Mouse (Mus musculus) hematopoietic multipotent progenitor cell, adult 10-12 weeks (in vitro differentiated cells): Measurements from ENCODE around the gene Lrrc56. TPM values are rescaled to one million over a fixed set of nuclear protein-coding genes. Genes with fewer than 3 reads are reported as not detected.

Experiments
- polyA plus RNA-seq: library from polyadenylated mRNA; stranded (reverse); fragments of >175 nt; gene quantifications from 2 replicates; pipeline ENCODE4 v1.2.3, GENCODE M21; 2012; ENCODE audit warnings: low replicate concordance

Gene Lrrc56
- polyA plus RNA-seq: 13.6 and 20.7 TPM in 2 replicates

GRCm38 (mm10) chr7:141193948-141194347 lies at the start of gene Lrrc56, which contains the start of gene Hras:
Gene Lrrc56, plus strand, starts transcription at chr7:141194157.
Gene Hras, minus strand, starts transcription at chr7:141194005.

GRCm38 (mm10) chr7:141172116-141173006 lies 21.6 kb upstream of the Lrrc56 start, which contains the start of gene Rnh1:
Gene Rnh1, minus strand, starts transcription at chr7:141172857.

GRCm38 (mm10) chr7:141213605-141214235 lies 19.8 kb downstream of the Lrrc56 start, which contains the start of gene Lmntd2:
Gene Lmntd2, minus strand, starts transcription at chr7:141214080.

GRCm38 (mm10) chr7:141215101-141215879 lies 21.3 kb downstream of the Lrrc56 start, which contains the start of gene Rassf7:
Gene Rassf7, plus strand, starts transcription at chr7:141215860.

GRCm38 (mm10) chr7:141228279-141229067 lies 34.5 kb downstream of the Lrrc56 start, which contains the start of gene Phrf1:
Gene Phrf1, plus strand, starts transcription at chr7:141228784.

Other genes starting within 250 kb of the Lrrc56 start
- not detected in 2 replicates for gene Ifitm5, start 243.9 kb upstream of the Lrrc56 start, polyA plus RNA-seq
- not detected in 2 replicates for gene Gm45717, start 238.2 kb upstream of the Lrrc56 start, polyA plus RNA-seq
- 17.6 and 125 TPM in 2 replicates for gene Ifitm2, start 238.2 kb upstream of the Lrrc56 start, polyA plus RNA-seq
- 8.5 TPM in 2 replicates for gene Ifitm1, start 226.9 kb upstream of the Lrrc56 start, polyA plus RNA-seq
- 25.7 and 51.0 TPM in 2 replicates for gene Ifitm3, start 183.4 kb upstream of the Lrrc56 start, polyA plus RNA-seq
- gene Ifitm6, start 176.2 kb upstream of the Lrrc56 start, polyA plus RNA-seq: 4.0 and 4.9 TPM in 2 replicates
- gene Gm17387, start 165.0 kb upstream of the Lrrc56 start, polyA plus RNA-seq: not detected in 2 replicates
- gene B4galnt4, start 133.1 kb upstream of the Lrrc56 start, polyA plus RNA-seq: 3.7 and 11.5 TPM in 2 replicates
- gene Pkp3, start 115.9 kb upstream of the Lrrc56 start, polyA plus RNA-seq: 30.0 and 50.9 TPM in 2 replicates
- gene Sigirr, start 93.6 kb upstream of the Lrrc56 start, polyA plus RNA-seq: 44.4 and 49.0 TPM in 2 replicates
- not detected in 2 replicates for gene Ano9, start 76.4 kb upstream of the Lrrc56 start, polyA plus RNA-seq
- 25.5 and 46.6 TPM in 2 replicates for gene Ptdss2, start 71.8 kb upstream of the Lrrc56 start, polyA plus RNA-seq
- 9.0 and 40.5 TPM in 2 replicates for gene Rnh1, start 21.3 kb upstream of the Lrrc56 start, polyA plus RNA-seq
- gene Hras, start 152 bp upstream of the Lrrc56 start, polyA plus RNA-seq: 32.3 and 36.1 TPM in 2 replicates
- 4.7 and 9.3 TPM in 2 replicates for gene Lmntd2, start 19.9 kb downstream of the Lrrc56 start, polyA plus RNA-seq
- gene Rassf7, start 21.7 kb downstream of the Lrrc56 start, polyA plus RNA-seq: 18.6 and 26.2 TPM in 2 replicates
- 119 and 133 TPM in 2 replicates for gene Phrf1, start 34.6 kb downstream of the Lrrc56 start, polyA plus RNA-seq
- gene Irf7, start 72.3 kb downstream of the Lrrc56 start, polyA plus RNA-seq: 136 and 455 TPM in 2 replicates
- 0.06 and 0.34 TPM in 2 replicates for gene Cdhr5, start 82.6 kb downstream of the Lrrc56 start, polyA plus RNA-seq
- gene Sct, start 85.0 kb downstream of the Lrrc56 start, polyA plus RNA-seq: 0.21 TPM in 1 of 2 replicates, not detected in the other
- gene Drd4, start 97.8 kb downstream of the Lrrc56 start, polyA plus RNA-seq: 0.11 TPM in 1 of 2 replicates, not detected in the other
- 16.9 and 54.5 TPM in 2 replicates for gene Deaf1, start 133.5 kb downstream of the Lrrc56 start, polyA plus RNA-seq
- 23.7 and 40.6 TPM in 2 replicates for gene Tmem80, start 133.6 kb downstream of the Lrrc56 start, polyA plus RNA-seq
- gene Eps8l2, start 144.7 kb downstream of the Lrrc56 start, polyA plus RNA-seq: 0.34 and 0.65 TPM in 2 replicates
- gene Taldo1, start 198.0 kb downstream of the Lrrc56 start, polyA plus RNA-seq: 33.5 and 307 TPM in 2 replicates
- gene Gatd1, start 220.0 kb downstream of the Lrrc56 start, polyA plus RNA-seq: 9.9 and 18.8 TPM in 2 replicates
- gene Cend1, start 235.3 kb downstream of the Lrrc56 start, polyA plus RNA-seq: 0.10 TPM in 1 of 2 replicates, not detected in the other
- gene Slc25a22, start 243.7 kb downstream of the Lrrc56 start, polyA plus RNA-seq: 66.0 and 111 TPM in 2 replicates
- gene Pidd1, start 249.9 kb downstream of the Lrrc56 start, polyA plus RNA-seq: 11.3 and 32.9 TPM in 2 replicates